Mouse (Mus musculus): ENCODE results near the gene Elavl4. TPM values are rescaled to one million over a fixed set of nuclear protein-coding genes. Genes with fewer than 3 reads are reported as not detected.

Gene Elavl4
- polyA plus RNA-seq, 1 experiment from 2014 or later = 83.3 TPM

- no peak overlapping the region for H3K4me3 ChIP-seq (ENCODE audit: low read depth, low read length)
- H3K36me3 ChIP-seq (replicated peaks; ENCODE audit: control insufficient read depth, insufficient read depth, low read depth, low read length) = no peaks in the 10 kb centered on the region
- H3K4me1 ChIP-seq (ENCODE audit: control insufficient read depth, insufficient read depth, low read length) = no peaks in the 10 kb centered on the region
- ATAC-seq (replicated peaks; ENCODE audit: insufficient number of reproducible peaks, low FRiP score, low TSS enrichment, low read depth) (no peak), DNase-seq (ENCODE audit: low spot score) (peak; percentile 4)
- H3K27me3 ChIP-seq (ENCODE audit: control insufficient read depth, insufficient read depth, low read length) = no peaks in the 10 kb centered on the region
- H3K27ac ChIP-seq (replicated peaks; ENCODE audit: low read depth, low read length) = no peak overlapping the region
- H3K9me3 ChIP-seq (replicated peaks; ENCODE audit: control insufficient read depth, low read length) = no peaks in the 10 kb centered on the region
- WGBS = 43% methylated on average over 2 of the region's 2 CpGs
- no peak overlapping the region for H3K4me2 ChIP-seq (ENCODE audit: low read depth, low read length)
- no peak overlapping the region for H3K9ac ChIP-seq (replicated peaks; ENCODE audit: low read length)
Observed at GRCm38 (mm10) chr4:110155954-110156353, 195.8 kb downstream of the Elavl4 start.

Other genes with a start within 250 kb of the Elavl4 start
- 0.29 and 0.98 TPM in 2 replicates for gene Agbl4, start 45.8 kb upstream of the Elavl4 start, polyA plus RNA-seq (2014; fragmentation: Nextera tagmentation; extraction: Ambion mirVana)

Measured in embryonic facial prominence, embryonic 11.5 days (tissue).